Mouse (Mus musculus) C2C12 (cell line): ENCODE data around the gene Spata18. TPM values are rescaled to one million over a fixed set of nuclear protein-coding genes. Genes with fewer than 3 reads are reported as not detected.

ENCODE experiments used
- H3K27me3 ChIP-seq: one replicate; pipeline ENCODE4 v1.6.1; 2011; ENCODE audit not compliant: control insufficient read depth, insufficient read depth, insufficient read length
- H3K36me3 ChIP-seq: one replicate; pipeline ENCODE4 v1.6.1; 2011; ENCODE audit not compliant: control insufficient read depth, insufficient read depth
- H3K4me3 ChIP-seq: one replicate; pipeline ENCODE4 v1.5.1; 2011; ENCODE audit warnings: mild to moderate bottlenecking, control low read depth; ENCODE audit not compliant: poor library complexity, insufficient read depth, severe bottlenecking
- H3K79me2 ChIP-seq: one replicate; pipeline ENCODE4 v1.6.1; 2011; ENCODE audit not compliant: control insufficient read depth, insufficient read depth
- H3K79me3 ChIP-seq: one replicate; pipeline ENCODE4 v1.6.1; 2011; ENCODE audit warnings: low read depth, control low read depth
- H3ac ChIP-seq: one replicate; pipeline ENCODE3; 2011; ENCODE audit warnings: low read depth; ENCODE audit not compliant: control insufficient read depth, insufficient read length
- CEBPB ChIP-seq: IDR thresholded peaks from one replicate; pipeline ENCODE4 v1.6.1; 2011; ENCODE audit warnings: low read depth, mild to moderate bottlenecking, control low read depth, moderate library complexity
- CTCF ChIP-seq: IDR thresholded peaks from one replicate; pipeline ENCODE4 v1.5.1; 2011; ENCODE audit not compliant: control insufficient read depth, insufficient read depth, insufficient read length
- FOSL1 ChIP-seq: IDR thresholded peaks from one replicate; pipeline ENCODE4 v1.8.0; 2011; ENCODE audit warnings: mild to moderate bottlenecking, low read length; ENCODE audit not compliant: poor library complexity, insufficient read depth, severe bottlenecking
- MAX ChIP-seq: IDR thresholded peaks from one replicate; pipeline ENCODE4 v1.6.1; 2011; ENCODE audit warnings: mild to moderate bottlenecking, control low read depth
- MYOD1 ChIP-seq: IDR thresholded peaks from one replicate; pipeline ENCODE4 v1.6.1; 2011; ENCODE audit warnings: low read depth; ENCODE audit not compliant: control insufficient read depth, insufficient read length
- MYOG ChIP-seq: IDR thresholded peaks from one replicate; pipeline ENCODE4 v1.6.1; 2011; ENCODE audit not compliant: control insufficient read depth, insufficient read length; ENCODE audit errors: extremely low read depth
- USF1 ChIP-seq: IDR thresholded peaks from one replicate; pipeline ENCODE4 v1.6.1; 2011; ENCODE audit warnings: low read depth, mild to moderate bottlenecking, control low read depth, moderate library complexity
- polyA plus RNA-seq: library from polyadenylated mRNA; unstranded; fragments of >200 nt; fragmentation: generic; extraction: Trizol; gene quantifications from one replicate; pipeline ENCODE4 v1.2.1, GENCODE M21; 2012; ENCODE audit warnings: missing spikeins

Gene Spata18
- polyA plus RNA-seq, 1 experiment: not detected

DNA sequence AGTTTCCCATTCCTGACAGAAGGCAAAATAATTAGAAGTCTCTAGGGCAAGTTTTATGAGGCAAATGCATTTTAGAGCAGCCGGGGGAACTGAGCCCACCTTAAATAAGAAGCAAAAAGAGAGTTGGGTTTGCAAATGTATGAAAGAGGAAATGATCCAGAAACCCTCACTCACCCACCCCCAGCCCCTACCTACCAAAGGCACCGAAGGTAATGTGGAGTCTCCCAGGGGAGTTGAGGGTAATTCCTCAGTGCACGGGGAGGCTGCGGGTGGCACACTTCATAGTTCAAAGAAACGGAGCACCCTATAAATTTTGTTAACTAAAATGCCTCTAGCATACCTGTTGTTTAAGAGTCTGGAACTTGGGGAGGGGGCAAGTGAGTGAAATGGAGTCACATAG, 54.1 kb downstream of the Spata18 start:
- Histone ChIP-seq H3K36me3 (no peaks in the 10 kb centered on the region), H3K79me3 (no peaks in the 10 kb centered on the region), H3K4me3 (no peak overlapping the region), H3K79me2 (no peaks in the 10 kb centered on the region), H3K27me3 (peaks cover 3% of the 10 kb centered on the region), H3ac (no peak overlapping the region)
- TF ChIP-seq CTCF (no peak), MYOD1 (no peak), USF1 (no peak), CEBPB (no peak), FOSL1 (no peak), MAX (no peak), MYOG (no peak)

DNA sequence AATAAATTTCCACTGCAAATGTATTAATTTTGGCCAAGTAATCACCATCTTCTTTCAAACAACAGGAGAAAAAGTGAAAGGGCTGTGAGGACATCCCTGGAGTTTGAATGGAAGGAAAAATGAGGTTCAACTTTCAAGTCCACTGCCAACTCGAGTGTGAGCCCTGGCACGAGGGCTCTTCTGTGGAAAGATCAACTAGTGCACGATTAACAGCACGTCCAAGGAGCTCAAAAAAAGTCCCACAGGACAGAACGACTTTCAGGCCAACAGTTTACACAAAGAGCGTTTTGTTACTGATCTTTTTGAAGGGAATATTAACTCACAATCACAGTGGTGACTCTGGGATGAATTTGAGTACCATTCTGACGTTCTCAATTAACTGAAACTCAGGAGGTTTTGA, 61.7 kb downstream of the Spata18 start:
- H3K36me3 ChIP-seq: no peaks in the 10 kb centered on the region
- H3K79me2 ChIP-seq: no peaks in the 10 kb centered on the region
- H3ac ChIP-seq: no peak overlapping the region
- H3K79me3 ChIP-seq: no peaks in the 10 kb centered on the region
- no peaks in the 10 kb centered on the region for H3K27me3 ChIP-seq
- no peak for TF ChIP-seq MYOD1
- no peak for TF ChIP-seq CEBPB
- TF ChIP-seq CTCF: no peak
- no peak for TF ChIP-seq USF1
- no peak for TF ChIP-seq MAX
- no peak for TF ChIP-seq FOSL1
- no peak for TF ChIP-seq MYOG
- no peak overlapping the region for H3K4me3 ChIP-seq

DNA sequence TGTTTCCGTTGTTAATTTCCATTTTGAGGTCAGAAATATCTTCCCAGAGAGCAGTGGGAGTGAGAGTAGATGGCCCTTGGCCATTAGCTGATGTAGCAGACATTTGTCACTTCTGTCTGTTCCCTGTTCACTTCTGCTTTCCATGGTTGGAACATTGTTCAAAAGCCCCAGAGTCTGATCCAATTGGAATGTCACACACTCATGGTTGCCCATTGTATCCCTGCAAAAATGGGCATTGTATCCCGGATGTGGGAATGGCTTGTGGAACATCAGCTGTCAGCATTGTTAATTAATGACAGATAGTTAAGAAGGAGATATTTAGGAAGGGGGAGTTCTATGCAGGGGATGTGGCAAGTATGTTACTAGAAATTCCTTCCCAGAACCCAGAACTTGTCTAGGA, 65.8 kb downstream of the Spata18 start:
- Histone ChIP-seq H3K27me3 (no peaks in the 10 kb centered on the region), H3ac (no peak overlapping the region), H3K4me3 (no peak overlapping the region), H3K79me3 (no peaks in the 10 kb centered on the region), H3K36me3 (no peaks in the 10 kb centered on the region), H3K79me2 (no peaks in the 10 kb centered on the region)
- TF ChIP-seq MYOG (no peak), USF1 (no peak), CEBPB (no peak), MYOD1 (no peak), CTCF (no peak), MAX (no peak), FOSL1 (no peak)

DNA sequence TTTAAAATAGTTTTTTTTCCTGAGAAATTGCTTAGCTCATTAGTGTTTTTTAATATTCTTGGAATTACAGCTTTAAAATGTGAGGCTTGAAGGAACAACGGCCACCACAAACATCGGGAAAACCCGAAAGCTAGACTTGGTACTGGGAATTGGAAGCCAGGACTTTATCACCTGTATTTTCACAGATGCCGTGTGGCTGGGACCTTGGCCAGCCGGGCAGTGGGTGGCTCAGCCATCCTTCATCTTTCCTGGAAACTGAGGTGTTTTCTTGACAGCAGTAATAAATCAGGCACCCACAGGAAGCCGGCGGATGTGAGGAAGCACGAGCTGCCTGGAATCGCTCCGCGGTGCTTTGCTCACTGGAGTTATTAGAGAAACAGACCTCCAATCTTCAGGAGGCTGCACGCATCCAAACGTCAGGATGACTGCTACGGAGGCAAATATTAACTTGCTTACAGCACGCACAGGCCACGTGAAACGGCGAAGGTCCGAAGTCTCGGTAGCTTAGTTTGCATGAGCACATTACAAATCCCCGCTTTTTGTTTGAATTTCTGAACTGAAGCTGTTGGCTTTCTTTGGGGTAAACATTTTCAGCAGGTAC, 70.6 kb downstream of the Spata18 start:
- Histone ChIP-seq H3K27me3 (peaks cover 2% of the 10 kb centered on the region), H3K4me3 (no peak overlapping the region), H3K79me3 (no peaks in the 10 kb centered on the region), H3K79me2 (no peaks in the 10 kb centered on the region), H3ac (no peak overlapping the region), H3K36me3 (no peaks in the 10 kb centered on the region)
- TF ChIP-seq MYOG: no peak
- no peak for TF ChIP-seq USF1
- TF ChIP-seq FOSL1: no peak
- no peak for TF ChIP-seq CTCF
- no peak for TF ChIP-seq MAX
- no peak for TF ChIP-seq MYOD1
- no peak for TF ChIP-seq CEBPB

DNA sequence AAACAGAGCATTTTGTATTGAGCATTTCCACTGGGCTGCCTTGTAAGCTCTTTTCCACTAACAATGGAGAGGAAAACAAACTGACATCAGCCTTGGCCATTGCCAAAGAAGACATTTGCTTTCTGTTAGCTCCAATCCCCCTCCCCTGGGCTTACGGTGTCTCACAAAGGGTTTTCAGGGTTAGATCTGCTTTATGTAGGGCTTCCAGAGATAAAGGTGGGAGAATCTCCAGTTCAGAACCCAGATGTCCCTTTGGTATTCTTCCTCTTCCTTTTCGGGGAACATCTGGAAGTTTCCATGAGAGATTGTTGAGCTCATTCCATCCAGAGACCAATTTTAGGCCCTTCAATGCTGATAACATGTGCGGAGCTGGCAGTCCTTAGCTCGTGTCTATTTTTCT, 74.8 kb downstream of the Spata18 start:
- Histone ChIP-seq H3K4me3 (no peak overlapping the region), H3K27me3 (peaks cover 3% of the 10 kb centered on the region), H3K79me3 (no peaks in the 10 kb centered on the region), H3ac (no peak overlapping the region), H3K36me3 (no peaks in the 10 kb centered on the region), H3K79me2 (no peaks in the 10 kb centered on the region)
- no peak for TF ChIP-seq MYOG
- no peak for TF ChIP-seq FOSL1
- TF ChIP-seq USF1: no peak
- TF ChIP-seq MAX: no peak
- no peak for TF ChIP-seq CTCF
- no peak for TF ChIP-seq MYOD1
- no peak for TF ChIP-seq CEBPB
